In the genomic region with DNA sequence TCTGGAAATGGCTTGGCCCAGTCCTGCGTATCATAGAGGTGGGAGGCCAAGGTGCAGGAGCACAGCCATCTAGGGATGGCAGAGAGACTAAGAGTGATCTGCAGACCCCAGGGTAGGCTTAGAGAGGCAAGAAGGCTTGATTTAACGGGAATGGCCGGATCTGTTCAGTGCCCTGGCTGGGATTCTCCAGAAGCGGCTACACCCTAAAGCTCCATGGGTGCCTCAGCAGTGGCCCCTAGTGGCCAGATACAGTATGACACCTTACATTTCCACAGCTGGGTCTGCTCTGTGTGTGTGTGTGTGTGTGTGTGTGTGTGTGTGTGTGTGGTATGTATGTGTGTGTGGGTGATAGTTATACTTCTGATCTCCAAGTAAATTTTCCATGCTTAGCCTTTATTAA, we compare ENCODE assay signal across 8 mouse cellular contexts.
DNase-seq lines count a peak whose midpoint lies in the region; ATAC-seq lines count a peak whose summit lies in the region.

No protein-coding gene starts in this region.

- no peak overlapping the region for H3K27ac ChIP-seq in intestine, embryonic 14.5 days (ENCODE audit: low read depth)

- no peaks in the 10 kb centered on the region for H3K36me3 ChIP-seq in intestine, embryonic 14.5 days (ENCODE audit: control insufficient read depth, insufficient read depth, low read length)

- no peak overlapping the region for H3K4me2 ChIP-seq in intestine, embryonic 14.5 days (ENCODE audit: low read length)

- peaks cover 28% of the 10 kb centered on the region for H3K4me1 ChIP-seq in intestine, embryonic 14.5 days (replicated peaks; ENCODE audit: control insufficient read depth, insufficient read depth, low read length)

- no peaks in the 10 kb centered on the region for H3K9me3 ChIP-seq in intestine, embryonic 14.5 days (ENCODE audit: control insufficient read depth, low read length)

- no peak overlapping the region for H3K9ac ChIP-seq in intestine, embryonic 14.5 days (ENCODE audit: low read length)

- DNase-seq in adrenal gland, adult 2 months, result peak; percentile 80
- peak; percentile 88 for DNase-seq in embryo, embryonic 11 days
- DNase-seq in gastrocnemius, postnatal 36 days, result peak; percentile 76 to 81
- DNase-seq in intestine, embryonic 14.5 days (ENCODE audit: low spot score), result peak; percentile 98
- DNase-seq in left cerebral cortex, postnatal 10 days (ENCODE audit: extremely low spot score in 1 of 2, low spot score in 2 of 2), result peak; percentile 84 to 91
- peak; percentile 78 to 80 for DNase-seq in right cerebral cortex, postnatal 36 days (ENCODE audit: low spot score in 2 of 2)
- DNase-seq in yolk sac, embryonic 10.5 days (ENCODE audit: low spot score), result peak; percentile 77

- peak; percentile 71 for ATAC-seq in intestine, embryonic 14.5 days (replicated peaks; ENCODE audit: low FRiP score, low TSS enrichment, low read depth)
- ATAC-seq in megakaryocyte-erythroid progenitor cell, adult 5-6 weeks (replicated peaks; ENCODE audit: low FRiP score, low TSS enrichment, poor library complexity, severe bottlenecking), result peak; percentile 73

- H3K4me3 ChIP-seq in intestine, embryonic 14.5 days (ENCODE audit: low read depth, low read length), result no peak overlapping the region

- 22% methylated on average over 4 of the region's 4 CpGs for WGBS in intestine, embryonic 14.5 days

- intact Hi-C loops in gastrocnemius, postnatal 36 days (cut with DNase I), result loop anchor here (1.0 kb wide), 1 partner anchor 79 kb away; no protein-coding TSS in a partner anchor
- intact Hi-C loops in left cerebral cortex, postnatal 10 days (cut with DNase I), result loop anchor here (5.0 kb wide), 1 partner anchor 157 kb away; no protein-coding TSS in a partner anchor

- H3K27me3 ChIP-seq in intestine, embryonic 14.5 days (replicated peaks; ENCODE audit: control insufficient read depth, insufficient read depth, low read length), result no peaks in the 10 kb centered on the region
